Comparison of ENCODE assay signal across 7 mouse cellular contexts in genomic region chr11:78751843-78752203, GRCm38 (mm10). TPM values are rescaled to one million over a fixed set of nuclear protein-coding genes. Genes with fewer than 3 reads are reported as not detected.
DNase-seq lines count a peak whose midpoint lies in the region; ATAC-seq and TF ChIP-seq lines count a peak whose summit lies in the region.

No protein-coding gene starts in this region.

- H3K27ac ChIP-seq in neural tube, embryonic 11.5 days (ENCODE audit: low read depth, low read length), result no peak overlapping the region
- H3K27ac ChIP-seq in forebrain, embryonic 11.5 days (ENCODE audit: low read depth, low read length), result no peak overlapping the region
- no peak overlapping the region for H3K27ac ChIP-seq in limb, embryonic 14.5 days (replicated peaks; ENCODE audit: low read depth, low read length)
- H3K27ac ChIP-seq in stomach, embryonic 16.5 days (ENCODE audit: low read length), result 0 out of 2 replicates have a peak overlapping the region, but pooled peaks have one; percentile 66

- H3K36me3 ChIP-seq in neural tube, embryonic 11.5 days (ENCODE audit: control insufficient read depth, insufficient read depth, low read length), result no peaks in the 10 kb centered on the region
- no peaks in the 10 kb centered on the region for H3K36me3 ChIP-seq in forebrain, embryonic 11.5 days (ENCODE audit: control insufficient read depth, insufficient read depth, low read length)
- H3K36me3 ChIP-seq in limb, embryonic 14.5 days (ENCODE audit: control insufficient read depth, insufficient read depth, low read length), result peaks cover 9% of the 10 kb centered on the region; the same call in 1 of the 2 replicates
- no peaks in the 10 kb centered on the region for H3K36me3 ChIP-seq in stomach, embryonic 16.5 days (ENCODE audit: control insufficient read depth, insufficient read depth, low read length)

- peaks cover 4% of the 10 kb centered on the region; the same call in 1 of the 2 replicates for H3K4me1 ChIP-seq in neural tube, embryonic 11.5 days (ENCODE audit: control insufficient read depth, insufficient read depth, low read length)
- H3K4me1 ChIP-seq in forebrain, embryonic 11.5 days (replicated peaks; ENCODE audit: control insufficient read depth, insufficient read depth, low read length), result no peaks in the 10 kb centered on the region
- H3K4me1 ChIP-seq in limb, embryonic 14.5 days (ENCODE audit: control insufficient read depth, insufficient read depth, low read length), result no peaks in the 10 kb centered on the region
- H3K4me1 ChIP-seq in stomach, embryonic 16.5 days (ENCODE audit: control insufficient read depth, insufficient read depth, low read length), result peaks cover 5% of the 10 kb centered on the region; the same call in 1 of the 2 replicates

- H3K4me3 ChIP-seq in neural tube, embryonic 11.5 days (ENCODE audit: low read depth, low read length), result peak overlapping the region; percentile 62
- H3K4me3 ChIP-seq in forebrain, embryonic 11.5 days (ENCODE audit: low read depth, low read length), result peak overlapping the region; percentile 63
- peak overlapping the region; percentile 68 for H3K4me3 ChIP-seq in limb, embryonic 14.5 days (replicated peaks; ENCODE audit: low read length)
- H3K4me3 ChIP-seq in stomach, embryonic 16.5 days (replicated peaks; ENCODE audit: low read length), result peak overlapping the region; percentile 63

- ATAC-seq in neural tube, embryonic 11.5 days (ENCODE audit: insufficient read depth, low FRiP score, low TSS enrichment), result no peak
- ATAC-seq in forebrain, embryonic 11.5 days (replicated peaks; ENCODE audit: low FRiP score), result no peak
- ATAC-seq in limb, embryonic 14.5 days (ENCODE audit: low FRiP score, low read depth), result 0 out of 2 replicates have a peak, but pooled peaks have one; percentile 43
- no peak for ATAC-seq in stomach, embryonic 16.5 days (ENCODE audit: insufficient read depth, low FRiP score)

- TF ChIP-seq POLR2A in limb, embryonic 14.5 days (IDR thresholded peaks at IDR 0.05; ENCODE audit: borderline replicate concordance, extremely low read depth, insufficient read depth, insufficient read length), result no peak

- peak overlapping the region; percentile 72; the same call in 1 of the 2 replicates for H3K9ac ChIP-seq in neural tube, embryonic 11.5 days (ENCODE audit: low read length)
- H3K9ac ChIP-seq in forebrain, embryonic 11.5 days (ENCODE audit: low read length), result no peak overlapping the region
- H3K9ac ChIP-seq in limb, embryonic 14.5 days (ENCODE audit: low read depth, low read length, severe bottlenecking), result peak overlapping the region; percentile 75
- peak overlapping the region; percentile 80 for H3K9ac ChIP-seq in stomach, embryonic 16.5 days (ENCODE audit: low read length)

- H3K4me2 ChIP-seq in neural tube, embryonic 11.5 days (ENCODE audit: low read depth), result peak overlapping the region; percentile 80
- peak overlapping the region; percentile 76 for H3K4me2 ChIP-seq in forebrain, embryonic 11.5 days (ENCODE audit: low read depth, low read length, severe bottlenecking)
- H3K4me2 ChIP-seq in limb, embryonic 14.5 days (replicated peaks; ENCODE audit: low read depth, low read length, severe bottlenecking), result peak overlapping the region; percentile 54
- peak overlapping the region; percentile 77 for H3K4me2 ChIP-seq in stomach, embryonic 16.5 days (ENCODE audit: low read depth, low read length)

- 9% methylated on average over 2 of the region's 2 CpGs for WGBS in neural tube, embryonic 11.5 days
- 9% methylated on average over 2 of the region's 2 CpGs for WGBS in forebrain, embryonic 11.5 days
- WGBS in limb, embryonic 14.5 days, result 5% methylated on average over 2 of the region's 2 CpGs
- 5% methylated on average over 2 of the region's 2 CpGs for WGBS in stomach, embryonic 16.5 days

- no peak for DNase-seq in neural tube, embryonic 11.5 days (ENCODE audit: low spot score)
- DNase-seq in neural tube, embryonic 10.5 days (ENCODE audit: extremely low spot score, low spot score), result no peak
- DNase-seq in forebrain, embryonic 11.5 days (ENCODE audit: low spot score), result no peak
- DNase-seq in limb, embryonic 14.5 days (ENCODE audit: low spot score), result no peak
- no peak for DNase-seq in cerebellum, adult 11-12 months
- no peak for DNase-seq in thymus, postnatal 14 days

- H3K9me3 ChIP-seq in neural tube, embryonic 11.5 days (ENCODE audit: control insufficient read depth, low read length), result no peaks in the 10 kb centered on the region
- H3K9me3 ChIP-seq in forebrain, embryonic 11.5 days (ENCODE audit: control insufficient read depth, low read length), result no peaks in the 10 kb centered on the region
- no peaks in the 10 kb centered on the region for H3K9me3 ChIP-seq in limb, embryonic 14.5 days (ENCODE audit: control insufficient read depth, low read length)
- H3K9me3 ChIP-seq in stomach, embryonic 16.5 days (replicated peaks; ENCODE audit: control insufficient read depth, low read length), result no peaks in the 10 kb centered on the region

- no peaks in the 10 kb centered on the region for H3K27me3 ChIP-seq in neural tube, embryonic 11.5 days (ENCODE audit: control insufficient read depth, insufficient read depth, low read length)
- no peaks in the 10 kb centered on the region for H3K27me3 ChIP-seq in forebrain, embryonic 11.5 days (ENCODE audit: control insufficient read depth, insufficient read depth, low read length)
- H3K27me3 ChIP-seq in limb, embryonic 14.5 days (ENCODE audit: control insufficient read depth, insufficient read depth, low read length), result no peaks in the 10 kb centered on the region
- H3K27me3 ChIP-seq in stomach, embryonic 16.5 days (ENCODE audit: control insufficient read depth, insufficient read depth, low read length), result no peaks in the 10 kb centered on the region

RNA-seq across cellular contexts. Expression of gene Ccnq, which starts 0.3 kb away (rescaled TPM):
- 37.5 and 38.9 TPM in 2 replicates for polyA plus RNA-seq in neural tube, embryonic 11.5 days (2014; fragmentation: Nextera tagmentation; extraction: Ambion mirVana)
- polyA plus RNA-seq in forebrain, embryonic 11.5 days (2014; fragmentation: Nextera tagmentation; extraction: Ambion mirVana), result 35.9 and 43.4 TPM in 2 replicates
- 48.4 and 51.6 TPM in 2 replicates for polyA plus RNA-seq in limb, embryonic 14.5 days (2012; rRNA removed)
- polyA plus RNA-seq in limb, embryonic 14.5 days (2014; fragmentation: Nextera tagmentation; extraction: Ambion mirVana), result 40.4 and 50.7 TPM in 2 replicates
- 31.0 and 32.4 TPM in 2 replicates for polyA plus RNA-seq in stomach, embryonic 16.5 days (2015; fragmentation: Nextera tagmentation; extraction: Ambion mirVana)

RNA-seq across cellular contexts. Expression of gene Nlk, which starts 54.6 kb away (rescaled TPM):
- 25.3 and 26.9 TPM in 2 replicates for polyA plus RNA-seq in neural tube, embryonic 11.5 days (2014; fragmentation: Nextera tagmentation; extraction: Ambion mirVana)
- polyA plus RNA-seq in forebrain, embryonic 11.5 days (2014; fragmentation: Nextera tagmentation; extraction: Ambion mirVana), result 29.3 and 33.6 TPM in 2 replicates
- 15.8 and 18.0 TPM in 2 replicates for polyA plus RNA-seq in limb, embryonic 14.5 days (2012; rRNA removed)
- 10.1 and 11.9 TPM in 2 replicates for polyA plus RNA-seq in limb, embryonic 14.5 days (2014; fragmentation: Nextera tagmentation; extraction: Ambion mirVana)
- polyA plus RNA-seq in stomach, embryonic 16.5 days (2015; fragmentation: Nextera tagmentation; extraction: Ambion mirVana), result 9.7 and 10.7 TPM in 2 replicates
